Mouse (Mus musculus) embryonic fibroblast, embryonic 13.5 days (primary cell): ENCODE results near the gene Gm20388.

Experiments
- CTCF ChIP-seq: IDR thresholded peaks from 2 replicates; pipeline ENCODE4 v1.5.1; 2011; ENCODE audit warnings: mild to moderate bottlenecking, control low read depth, low read length, moderate library complexity, borderline replicate concordance; ENCODE audit not compliant: insufficient read depth
- POLR2A ChIP-seq: IDR thresholded peaks from 2 replicates; pipeline ENCODE4 v1.6.1; 2011; ENCODE audit warnings: low read depth, mild to moderate bottlenecking, control low read depth, low read length, moderate library complexity

GRCm38 (mm10) chr8:122268861-122269260, 2358.2 kb downstream of the Gm20388 start:
- TF ChIP-seq POLR2A = no peak
- TF ChIP-seq CTCF = no peak
